Mouse (Mus musculus) kidney, postnatal 25 days (tissue): Measurements from ENCODE around the gene 4930432M17Rik.
A peak's percentile ranks its signal among the peaks of the same experiment; 100 is the strongest.

Experiments
- DNase-seq, 2 experiments: peaks; one replicate each; pipeline ENCODE4 v3.0.0; 2021; ENCODE audit warnings: mixed read lengths in 2 of 2

4930432M17Rik gene

GRCm38 (mm10) chr3:121678935-121679334 lies 8.4 kb downstream of the 4930432M17Rik start:
- peak in 1 of 2 experiments; percentile 6 for DNase-seq

GRCm38 (mm10) chr3:121679443-121679842 lies 8.9 kb downstream of the 4930432M17Rik start:
- DNase-seq: no peak

- no peak for DNase-seq
Measured at GRCm38 (mm10) chr3:121680187-121680586, 9.6 kb downstream of the 4930432M17Rik start.

GRCm38 (mm10) chr3:121682439-121683411 lies 12.2 kb downstream of the 4930432M17Rik start:
- no peak for DNase-seq

GRCm38 (mm10) chr3:121684552-121684951 lies 14.0 kb downstream of the 4930432M17Rik start:
- no peak for DNase-seq

GRCm38 (mm10) chr3:121684963-121685362 lies 14.4 kb downstream of the 4930432M17Rik start:
- peak; percentile 32 to 60 for DNase-seq

- DNase-seq: no peak
Measured at GRCm38 (mm10) chr3:121685985-121686384, 15.4 kb downstream of the 4930432M17Rik start.

GRCm38 (mm10) chr3:121686408-121686911 lies 15.9 kb downstream of the 4930432M17Rik start:
- peak; percentile 37 to 57 for DNase-seq

GRCm38 (mm10) chr3:121687741-121688140 lies 17.2 kb downstream of the 4930432M17Rik start:
- DNase-seq: no peak

GRCm38 (mm10) chr3:121689029-121689428 lies 18.5 kb downstream of the 4930432M17Rik start:
- DNase-seq: no peak

GRCm38 (mm10) chr3:121689697-121690096 lies 19.1 kb downstream of the 4930432M17Rik start:
- DNase-seq: no peak

GRCm38 (mm10) chr3:121693001-121693730 lies 22.6 kb downstream of the 4930432M17Rik start:
- DNase-seq: no peak

GRCm38 (mm10) chr3:121693746-121694145 lies 23.2 kb downstream of the 4930432M17Rik start:
- no peak for DNase-seq

GRCm38 (mm10) chr3:121697169-121697568 lies 26.6 kb downstream of the 4930432M17Rik start:
- DNase-seq: no peak

- no peak for DNase-seq
Measured at GRCm38 (mm10) chr3:121699401-121699800, 28.8 kb downstream of the 4930432M17Rik start.

- DNase-seq: no peak
Measured at GRCm38 (mm10) chr3:121699849-121700248, 29.3 kb downstream of the 4930432M17Rik start.

GRCm38 (mm10) chr3:121700364-121700952 lies 29.9 kb downstream of the 4930432M17Rik start:
- DNase-seq: no peak

GRCm38 (mm10) chr3:121703155-121703879 lies 32.8 kb downstream of the 4930432M17Rik start:
- DNase-seq: no peak

GRCm38 (mm10) chr3:121703880-121704243 lies 33.3 kb downstream of the 4930432M17Rik start:
- DNase-seq: no peak

GRCm38 (mm10) chr3:121706087-121706486 lies 35.5 kb downstream of the 4930432M17Rik start:
- DNase-seq: no peak

- DNase-seq: no peak
Measured at GRCm38 (mm10) chr3:121707106-121707505, 36.5 kb downstream of the 4930432M17Rik start.

GRCm38 (mm10) chr3:121710894-121711531 lies 40.5 kb downstream of the 4930432M17Rik start:
- no peak for DNase-seq
